Mouse (Mus musculus) erythroid progenitor cell, adult 5-6 weeks (primary cell): Measurements from ENCODE around the gene Pole3. TPM values are rescaled to one million over a fixed set of nuclear protein-coding genes. Genes with fewer than 3 reads are reported as not detected.
"Not testable (repeated sequence)": the region's sequence is repeated elsewhere in the genome, so short reads cannot be mapped to it uniquely, and the experiment has no call there.

Experiments
- ATAC-seq: replicated peaks from 2 replicates; pipeline ENCODE4 v1.8.0; 2016; ENCODE audit warnings: moderate number of reproducible peaks, mild to moderate bottlenecking, moderate TSS enrichment, inconsistent platforms; ENCODE audit not compliant: poor library complexity, low FRiP score, severe bottlenecking
- total RNA-seq, 2 experiments: library from RNA; stranded (forward) in 1 of 2; stranded (reverse) in 1 of 2; fragments of 150-400 nt in 1 of 2; fragments of 186-747, 209-891 nt in 1 of 2; gene quantifications; 2 replicates each; pipeline versions ENCODE4 v1.2.3 to v1.2.4; 2015 to 2017; ENCODE audit warnings: low replicate concordance in 2 of 2

Gene Pole3
- total RNA-seq, 2 experiments from 2014 or later: 53.0 to 74.2 TPM

- no peak for ATAC-seq
These were observed 28.9 kb downstream of the Pole3 start for GRCm38 (mm10) chr4:62495946-62496345.

- no peak for ATAC-seq
These were observed 30.6 kb downstream of the Pole3 start for GRCm38 (mm10) chr4:62494230-62494629.

DNA sequence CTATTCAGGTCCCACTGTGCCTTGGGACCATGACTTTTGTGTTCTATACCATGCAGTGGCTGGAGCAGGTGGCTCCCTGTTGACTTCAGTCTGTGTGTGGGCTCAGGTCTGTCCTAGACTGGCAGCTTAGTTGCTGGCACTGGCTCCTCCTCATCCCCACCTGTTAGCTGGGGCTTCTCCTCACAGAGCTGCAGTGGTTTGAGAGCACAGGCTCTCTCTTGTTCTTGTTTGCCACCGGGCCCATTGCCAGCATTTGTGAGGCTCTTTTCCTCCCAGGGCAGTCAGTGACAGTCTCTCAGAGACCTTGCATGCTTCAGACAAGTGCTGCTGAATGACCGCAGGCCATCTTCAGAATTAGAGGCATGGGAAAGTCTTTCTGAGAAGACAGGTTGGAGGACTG, 32.2 kb downstream of the Pole3 start:
- ATAC-seq: no peak

DNA sequence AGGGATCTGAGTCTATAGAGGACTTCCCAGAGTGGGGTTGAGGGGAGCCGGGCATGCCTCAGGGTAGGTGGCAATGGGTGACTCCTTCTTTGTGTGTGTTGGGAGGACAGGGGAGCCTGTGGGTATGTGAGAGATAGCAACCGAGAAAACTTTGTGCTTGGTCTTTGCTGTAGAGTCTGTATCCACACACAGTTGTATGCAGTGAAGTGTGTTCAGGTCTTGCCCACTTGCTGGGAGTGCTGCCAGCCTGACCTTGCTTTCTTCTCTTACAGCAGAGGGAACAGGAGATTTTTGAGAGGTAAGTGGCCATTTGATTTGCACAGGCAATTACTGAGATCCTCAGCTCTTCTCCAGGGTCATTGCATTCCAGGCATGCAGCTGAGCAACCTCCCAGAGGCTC, 37.0 kb downstream of the Pole3 start:
- no peak for ATAC-seq

- no peak for ATAC-seq
These were observed 37.7 kb downstream of the Pole3 start for GRCm38 (mm10) chr4:62487172-62487571.

DNA sequence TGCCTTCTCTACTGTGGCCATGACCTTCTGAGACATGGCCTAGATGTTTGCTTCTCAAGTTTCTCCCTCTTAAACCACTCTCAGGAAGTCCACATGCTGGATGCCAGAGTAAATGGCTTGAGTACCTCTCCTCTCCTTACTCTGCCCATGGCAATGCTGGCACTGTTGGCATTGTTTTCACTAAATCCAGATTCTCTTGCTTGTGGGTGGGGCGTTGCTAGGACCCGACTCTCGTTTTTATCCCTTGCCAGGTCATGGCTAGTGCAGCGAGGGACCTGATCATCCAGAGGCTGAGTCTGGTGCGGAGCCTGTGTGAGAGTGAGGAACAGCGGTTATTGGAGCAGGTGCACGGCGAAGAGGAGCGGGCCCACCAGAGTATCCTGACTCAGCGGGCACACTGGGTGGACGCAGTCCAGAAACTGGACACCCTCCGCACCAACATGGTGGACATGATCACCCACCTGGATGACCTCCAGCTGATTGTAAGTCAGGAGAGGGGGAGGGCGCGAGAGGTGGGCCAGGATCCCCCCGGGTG, 38.6 kb downstream of the Pole3 start:
- ATAC-seq: 0 out of 2 replicates have a peak, but pooled peaks have one; percentile 2

GRCm38 (mm10) chr4:62485450-62486161, 39.3 kb downstream of the Pole3 start:
- ATAC-seq: peak; percentile 83

DNA sequence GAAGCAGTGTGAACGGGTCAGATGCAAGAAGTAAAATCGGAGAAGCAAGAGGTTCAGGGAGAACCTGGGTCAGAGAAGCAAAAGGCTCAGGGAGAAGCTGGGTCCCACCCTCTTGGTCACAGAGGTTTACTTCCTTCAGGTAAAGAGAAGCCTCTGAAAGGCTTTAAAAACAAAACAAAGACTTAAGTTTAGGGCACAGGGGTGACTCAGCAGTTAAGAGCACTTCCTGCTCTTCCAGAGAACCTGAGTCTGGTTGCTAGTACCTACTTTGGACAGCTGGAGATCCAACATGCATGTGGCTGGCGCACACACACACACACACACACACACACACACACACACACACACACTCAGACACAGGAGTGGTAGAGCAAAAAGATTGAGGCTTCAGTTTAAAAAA, 39.9 kb downstream of the Pole3 start:
- no peak for ATAC-seq

GRCm38 (mm10) chr4:62480709-62481605, 43.9 kb downstream of the Pole3 start:
- no peak for ATAC-seq

DNA sequence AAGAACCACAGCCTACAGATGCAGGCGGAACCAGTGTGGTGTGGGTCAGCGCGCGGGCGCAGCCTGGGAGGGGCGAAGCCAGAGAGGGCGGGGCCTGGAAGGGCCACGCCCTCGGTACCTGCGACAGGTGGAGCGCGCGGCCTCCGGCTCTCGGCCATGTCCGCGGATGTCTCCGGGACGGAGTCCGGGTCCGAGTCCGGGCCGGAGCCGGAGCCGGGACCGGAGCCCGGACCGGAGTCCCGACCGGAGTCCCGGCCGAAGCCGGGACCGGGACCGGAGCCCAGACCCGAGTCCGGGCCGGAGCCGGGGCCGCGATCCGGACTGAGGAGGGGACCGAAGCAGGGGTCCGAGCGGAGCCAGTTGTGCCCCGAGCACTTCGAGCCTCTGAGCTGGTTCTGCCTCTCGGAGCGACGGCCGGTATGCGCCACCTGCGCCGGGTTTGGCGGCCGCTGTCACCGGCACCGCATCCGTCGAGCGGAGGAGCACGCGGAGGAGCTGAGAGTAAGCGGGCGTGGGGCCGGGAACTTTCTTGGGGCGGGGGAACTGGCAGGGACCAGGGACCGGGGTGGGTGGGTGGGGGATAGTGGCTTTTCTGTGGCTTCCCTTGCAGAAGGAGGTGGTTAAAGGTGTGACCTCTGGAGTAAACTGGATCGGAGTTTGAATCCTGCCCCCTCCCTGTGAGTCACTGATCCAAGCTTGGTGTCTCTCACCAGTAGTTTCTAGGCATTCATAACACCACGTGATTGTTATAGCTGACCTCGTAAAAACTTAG, 44.7 kb downstream of the Pole3 start, which contains the start of gene Bspry:
Gene Bspry (plus strand): TSS at position 117 of the 772 bp plus-strand sequence.
- ATAC-seq: peak; percentile 69

DNA sequence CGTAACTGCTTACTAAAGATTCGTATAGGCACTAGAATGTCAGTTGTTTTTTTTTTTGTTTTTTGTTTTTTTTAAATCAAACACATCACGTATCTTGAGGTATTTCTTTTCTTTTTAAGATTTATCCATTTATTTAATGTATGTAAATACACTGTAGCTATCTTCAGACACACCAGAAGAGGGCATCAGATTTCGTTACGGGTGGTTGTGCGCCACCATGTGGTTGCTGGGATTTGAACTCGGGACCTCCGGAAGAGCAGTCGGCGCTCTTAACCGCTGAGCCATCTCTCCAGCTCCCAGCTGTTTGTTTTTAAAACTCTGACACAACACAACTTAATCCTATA, 45.3 kb downstream of the Pole3 start:
- not testable (repeated sequence) for ATAC-seq

- ATAC-seq: no peak
These were observed 47.2 kb downstream of the Pole3 start for GRCm38 (mm10) chr4:62477542-62478244.

- no peak for ATAC-seq
These were observed 49.1 kb downstream of the Pole3 start for GRCm38 (mm10) chr4:62475793-62476192.

DNA sequence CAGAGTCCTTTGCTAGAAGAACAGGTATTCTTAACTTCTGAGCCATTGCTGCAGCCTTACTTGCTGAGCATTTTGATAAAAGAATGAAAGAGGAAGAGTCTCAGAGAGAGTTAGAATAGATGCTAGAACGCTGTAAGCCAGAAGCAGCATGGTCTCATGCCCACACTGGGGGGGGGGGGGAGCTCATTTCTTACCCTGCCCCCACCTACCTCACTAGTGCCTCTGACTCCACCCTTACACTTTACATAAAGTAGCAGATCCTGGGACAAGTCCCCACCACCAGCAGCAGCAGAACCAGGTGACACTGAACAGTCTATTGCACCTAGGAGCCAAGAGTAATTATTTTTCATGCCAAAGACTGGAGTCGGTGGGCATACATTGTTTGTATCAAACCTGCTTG, 49.7 kb downstream of the Pole3 start:
- ATAC-seq: no peak

Other genes with a start within 250 kb of the Pole3 start
- 23.1 and 29.9 TPM in 2 replicates for gene Fkbp15, start 164.5 kb downstream of the Pole3 start, total RNA-seq (2015; ENCODE audit: low replicate concordance)
- gene Fkbp15, start 164.5 kb downstream of the Pole3 start, total RNA-seq (2017; ENCODE audit: low replicate concordance): 35.2 and 49.7 TPM in 2 replicates
- gene Slc31a1, start 164.3 kb downstream of the Pole3 start, total RNA-seq (2015; ENCODE audit: low replicate concordance): 6.7 and 10.1 TPM in 2 replicates
- gene Slc31a1, start 164.3 kb downstream of the Pole3 start, total RNA-seq (2017; ENCODE audit: low replicate concordance): 4.2 and 4.5 TPM in 2 replicates
- 54.5 and 68.1 TPM in 2 replicates for gene Cdc26, start 116.4 kb downstream of the Pole3 start, total RNA-seq (2015; ENCODE audit: low replicate concordance)
- gene Cdc26, start 116.4 kb downstream of the Pole3 start, total RNA-seq (2017; ENCODE audit: low replicate concordance): 17.9 and 37.6 TPM in 2 replicates
- 12.6 and 15.9 TPM in 2 replicates for gene Prpf4, start 116.3 kb downstream of the Pole3 start, total RNA-seq (2015; ENCODE audit: low replicate concordance)
- gene Prpf4, start 116.3 kb downstream of the Pole3 start, total RNA-seq (2017; ENCODE audit: low replicate concordance): 13.6 and 14.2 TPM in 2 replicates
- not detected in 2 replicates for gene Rnf183, start 89.8 kb downstream of the Pole3 start, total RNA-seq (2015; ENCODE audit: low replicate concordance)
- not detected in 2 replicates for gene Rnf183, start 89.8 kb downstream of the Pole3 start, total RNA-seq (2017; ENCODE audit: low replicate concordance)
- gene Wdr31, start 54.2 kb downstream of the Pole3 start, total RNA-seq (2015; ENCODE audit: low replicate concordance): 1.8 TPM in 1 of 2 replicates, not detected in the other
- gene Wdr31, start 54.2 kb downstream of the Pole3 start, total RNA-seq (2017; ENCODE audit: low replicate concordance): 1.2 and 1.7 TPM in 2 replicates
- gene Bspry, start 45.0 kb downstream of the Pole3 start, total RNA-seq (2015; ENCODE audit: low replicate concordance): not detected in 2 replicates
- gene Bspry, start 45.0 kb downstream of the Pole3 start, total RNA-seq (2017; ENCODE audit: low replicate concordance): not detected in 2 replicates
- not detected in 2 replicates for gene Hdhd3, start 21.6 kb downstream of the Pole3 start, total RNA-seq (2015; ENCODE audit: low replicate concordance)
- gene Hdhd3, start 21.6 kb downstream of the Pole3 start, total RNA-seq (2017; ENCODE audit: low replicate concordance): not detected in 2 replicates
- 510 and 532 TPM in 2 replicates for gene Alad, start 5.2 kb downstream of the Pole3 start, total RNA-seq (2015; ENCODE audit: low replicate concordance)
- gene Alad, start 5.2 kb downstream of the Pole3 start, total RNA-seq (2017; ENCODE audit: low replicate concordance): 271 and 392 TPM in 2 replicates
- not detected in 2 replicates for gene 4933430I17Rik, start 301 bp upstream of the Pole3 start, total RNA-seq (2015; ENCODE audit: low replicate concordance)
- 0.90 TPM in 1 of 2 replicates, not detected in the other for gene 4933430I17Rik, start 301 bp upstream of the Pole3 start, total RNA-seq (2017; ENCODE audit: low replicate concordance)
- gene Rgs3, start 34.8 kb upstream of the Pole3 start, total RNA-seq (2015; ENCODE audit: low replicate concordance): 6.5 TPM in 1 of 2 replicates, not detected in the other
- gene Rgs3, start 34.8 kb upstream of the Pole3 start, total RNA-seq (2017; ENCODE audit: low replicate concordance): 0.30 and 4.1 TPM in 2 replicates